20 mouse cellular contexts compared by ENCODE assay signal in the genomic region with DNA sequence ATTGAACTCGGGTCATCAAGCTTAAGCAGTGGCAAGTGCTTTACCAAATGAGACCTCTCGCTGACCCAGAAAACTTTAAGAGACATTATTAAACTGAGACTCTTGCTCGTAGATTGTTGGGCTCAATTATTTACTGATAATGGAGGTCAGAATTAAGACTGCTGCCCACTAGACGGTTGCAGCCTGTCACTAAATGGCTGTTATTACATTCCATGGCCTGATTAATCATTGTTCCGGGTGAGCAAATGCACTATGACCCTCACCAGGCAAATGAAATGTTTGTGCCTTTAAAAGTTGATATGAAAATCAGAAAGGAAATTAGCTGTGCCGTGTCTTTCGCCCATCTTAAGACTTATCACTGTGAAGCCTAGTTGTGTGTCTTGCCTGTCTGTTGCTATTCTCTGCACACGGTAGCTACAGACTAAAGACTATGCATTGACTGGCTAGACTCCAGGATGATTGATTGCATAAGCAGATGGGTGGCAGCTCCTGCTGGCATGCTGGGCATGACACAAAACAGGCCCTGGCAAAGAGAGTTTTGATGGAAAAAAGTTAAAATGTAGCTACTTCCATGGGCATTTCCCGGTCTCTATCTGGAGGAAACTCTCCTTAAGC.
A peak's percentile ranks its signal among the peaks of the same experiment; 100 is the strongest.
DNase-seq lines count a peak whose midpoint lies in the region; TF ChIP-seq lines count a peak whose summit lies in the region.
"Had no signal": no experiment of that assay in that cellular context is flagged by ENCODE, and none has a peak within 500 bp of the region (broad histone marks: within the 10 kb centered on the region; RNA-seq: fewer than 3 reads in every experiment).

No protein-coding gene starts in this region.

- H3K27me3 ChIP-seq in kidney, adult 2 months (replicated peaks; ENCODE audit: control insufficient read depth, insufficient read depth, low read length) = no peaks in the 10 kb centered on the region
- H3K27me3 ChIP-seq: heart, embryonic 15.5 days; hindbrain, embryonic 13.5 days; midbrain, embryonic 13.5 days; neural tube, embryonic 12.5 days had no signal

- peak overlapping the region; percentile 80 for H3K27ac ChIP-seq in kidney, adult 2 months (ENCODE audit: insufficient read depth, low read depth, low read length)
- H3K27ac ChIP-seq: heart, embryonic 15.5 days; hindbrain, embryonic 13.5 days; limb, embryonic 10.5 days; midbrain, embryonic 13.5 days; neural tube, embryonic 12.5 days had no signal

- no peak for TF ChIP-seq POLR2A in kidney, adult 2 months (IDR thresholded peaks at IDR 0.05; ENCODE audit: low read depth, low read length)

- TF ChIP-seq CTCF in kidney, adult 2 months (conservative IDR thresholded peaks at IDR 0.05; ENCODE audit: insufficient read depth, insufficient read length, low read depth, low read length) = no peak

- H3K4me1 ChIP-seq in kidney, adult 2 months (ENCODE audit: control insufficient read depth, insufficient read depth, low read length) = peaks cover 13% of the 10 kb centered on the region; the same call in 1 of the 2 replicates
- H3K4me1 ChIP-seq: limb, embryonic 10.5 days; midbrain, embryonic 13.5 days; neural tube, embryonic 12.5 days had no signal

- WGBS in kidney, adult 2 months = 33% methylated on average over 9 of the region's 9 CpGs

- intact Hi-C loops in gastrocnemius, postnatal 36 days (cut with DNase I) = no loop called here

- no peak overlapping the region for H3K4me3 ChIP-seq in kidney, adult 2 months (ENCODE audit: insufficient read depth, low read depth, low read length)
- H3K4me3 ChIP-seq: heart, embryonic 15.5 days; hindbrain, embryonic 13.5 days; limb, embryonic 10.5 days; midbrain, embryonic 13.5 days; neural tube, embryonic 12.5 days had no signal

- H3K36me3 ChIP-seq in kidney, adult 2 months (ENCODE audit: control insufficient read depth, insufficient read depth, low read length) = no peaks in the 10 kb centered on the region
- H3K36me3 ChIP-seq: heart, embryonic 15.5 days; hindbrain, embryonic 13.5 days; limb, embryonic 10.5 days; midbrain, embryonic 13.5 days; neural tube, embryonic 12.5 days had no signal

- DNase-seq in cerebellum, postnatal 10 days = peak; percentile 5 to 10
- DNase-seq in cerebellum, adult 18-20 months = no peak
- DNase-seq in kidney, adult 2 months = peak; percentile 65
- DNase-seq in kidney, postnatal 10 days = no peak
- DNase-seq in retina, embryonic 14.5 days (ENCODE audit: low spot score) = peak; percentile 12
- DNase-seq in retina, postnatal 1 day = no peak
- no peak for DNase-seq in frontal cortex, postnatal 36 days (ENCODE audit: low spot score in 2 of 2)
- DNase-seq in gastrocnemius, postnatal 36 days = no peak
- DNase-seq: adrenal gland, adult 8-10 months; cerebellum, adult 8-10 months; heart, postnatal 36 days; liver; lung, adult 2 months; lung, postnatal 14 days; thymus, postnatal 14 days had no signal

Comparison
In these comparisons a context has a peak if more than half of its experiments do, and no peak if none do; other contexts are left out.
1. DNase-seq: peak in cerebellum, postnatal 10 days (2 of 2), kidney, adult 2 months (single experiment) and retina, embryonic 14.5 days (single experiment); none in cerebellum, adult 18-20 months (0 of 2), kidney, postnatal 10 days (single experiment), retina, postnatal 1 day (single experiment), frontal cortex, postnatal 36 days (0 of 2) and gastrocnemius, postnatal 36 days (0 of 2).